Mouse (Mus musculus): ENCODE results near the gene Tmc1.

DNA sequence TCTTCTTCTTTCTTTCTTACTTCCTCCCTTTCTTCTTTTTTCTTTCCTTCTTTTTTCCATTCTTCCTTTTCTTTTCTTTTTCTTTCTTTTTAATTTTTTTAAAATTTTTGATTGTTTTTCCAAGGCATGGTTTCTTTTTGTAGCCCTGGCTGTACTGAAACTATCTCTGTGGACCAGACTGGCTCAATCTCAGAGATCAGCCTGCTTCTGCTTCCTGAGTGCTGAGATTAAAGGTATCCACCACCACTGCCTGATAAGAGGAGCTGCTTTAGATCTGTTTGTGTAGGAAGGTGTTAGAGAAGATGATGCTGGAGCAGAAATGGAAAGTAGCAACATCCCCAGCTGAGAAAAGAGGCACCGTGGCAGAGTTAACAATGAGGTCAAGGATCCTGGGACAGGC is 93.7 kb downstream of the Tmc1 start:
- TF ChIP-seq CTCF (IDR thresholded peaks at IDR 0.05; ENCODE audit: borderline replicate concordance, extremely low read depth, insufficient read depth, insufficient read length) (no peak), POLR2A (IDR thresholded peaks at IDR 0.05; ENCODE audit: borderline replicate concordance, extremely low read depth, insufficient read depth, insufficient read length, poor library complexity, severe bottlenecking) (no peak)
